Mouse (Mus musculus) thymus, postnatal 4 days (tissue): ENCODE results near the gene Cpa4.
A peak's percentile ranks its signal among the peaks of the same experiment; 100 is the strongest.

Source experiments
- DNase-seq: peaks from one replicate; pipeline ENCODE4 v3.0.0; 2021

The Cpa4 gene

DNA sequence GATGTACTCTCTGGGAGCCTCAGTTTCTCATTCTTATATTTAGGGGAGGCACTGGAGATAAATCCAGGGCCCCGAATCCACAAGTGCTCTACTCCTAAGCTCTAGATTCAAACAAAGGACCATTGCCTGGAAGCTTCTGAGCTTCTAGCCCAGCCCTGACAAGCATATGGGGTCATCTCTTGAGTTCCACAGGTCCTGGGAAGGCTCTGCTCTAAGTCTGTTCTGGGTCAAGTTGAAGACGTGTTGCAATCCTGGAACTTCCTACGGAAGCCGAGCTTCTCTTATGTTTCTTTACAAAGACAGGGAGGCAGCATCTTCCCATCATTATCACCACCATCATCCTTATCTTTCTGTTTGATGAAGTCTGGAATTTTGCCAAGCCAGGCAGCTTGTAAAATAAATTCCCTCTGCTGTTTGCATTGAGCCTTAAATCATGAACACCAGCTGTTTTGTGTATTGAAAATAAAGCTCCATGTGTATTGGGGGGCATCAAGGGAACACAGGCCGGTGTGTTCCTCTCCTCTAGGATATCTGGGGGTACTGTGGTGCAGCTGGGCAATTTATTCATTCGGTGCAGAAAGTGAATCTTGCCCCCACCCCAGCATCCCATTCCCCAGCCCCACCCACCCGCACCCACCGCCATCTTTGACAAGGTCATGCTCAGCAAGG lies 28.2 kb downstream of the Cpa4 start:
- no peak for DNase-seq

GRCm38 (mm10) chr6:30600033-30600432 lies 31.9 kb downstream of the Cpa4 start:
- no peak for DNase-seq

DNA sequence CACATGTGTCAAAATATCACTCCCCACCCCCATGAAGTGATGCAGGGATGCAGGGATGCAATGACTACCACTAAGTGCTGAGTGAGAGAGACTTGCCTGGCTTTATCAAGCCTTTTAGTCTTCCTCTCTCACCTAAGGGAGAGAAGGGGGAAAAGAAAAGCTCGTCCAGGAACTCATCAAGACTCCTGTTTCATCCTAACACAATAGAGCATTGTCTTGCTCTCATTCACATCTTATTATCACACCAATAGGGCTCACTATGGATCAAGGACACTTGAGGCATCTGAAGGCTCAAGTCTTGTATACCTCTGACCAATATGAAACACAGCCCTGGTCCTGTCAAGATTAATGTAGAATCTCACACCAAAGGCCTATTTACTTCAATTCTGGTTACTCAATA lies 32.8 kb downstream of the Cpa4 start:
- no peak for DNase-seq

DNA sequence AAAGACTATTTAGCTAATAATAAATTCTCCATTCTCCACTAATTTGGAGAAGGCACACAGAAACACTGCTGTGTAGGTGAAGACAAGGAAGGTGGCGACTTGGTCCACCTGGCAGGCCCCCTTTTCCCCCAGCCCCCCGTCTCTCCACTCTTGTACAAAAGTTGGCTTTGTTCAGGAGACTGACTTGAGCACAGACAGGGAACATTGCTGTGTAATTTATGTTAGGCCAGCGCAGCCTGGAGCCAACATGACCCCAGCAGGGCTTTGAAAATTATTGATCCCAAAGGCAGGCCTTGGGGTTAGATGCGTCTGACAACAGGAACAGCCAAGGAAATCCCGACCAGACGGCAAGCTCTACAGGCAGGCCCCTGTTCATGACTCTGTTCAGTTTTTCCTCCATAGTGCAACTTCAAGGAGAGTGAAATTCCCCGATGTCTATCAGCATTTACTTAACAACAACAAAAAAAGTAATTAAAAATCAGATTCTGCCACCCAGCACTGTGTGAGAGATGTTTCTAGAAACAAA lies 36.2 kb downstream of the Cpa4 start:
- DNase-seq: no peak

GRCm38 (mm10) chr6:30605111-30605510 lies 36.9 kb downstream of the Cpa4 start:
- DNase-seq: no peak

GRCm38 (mm10) chr6:30605672-30606071 lies 37.5 kb downstream of the Cpa4 start:
- DNase-seq: no peak

DNA sequence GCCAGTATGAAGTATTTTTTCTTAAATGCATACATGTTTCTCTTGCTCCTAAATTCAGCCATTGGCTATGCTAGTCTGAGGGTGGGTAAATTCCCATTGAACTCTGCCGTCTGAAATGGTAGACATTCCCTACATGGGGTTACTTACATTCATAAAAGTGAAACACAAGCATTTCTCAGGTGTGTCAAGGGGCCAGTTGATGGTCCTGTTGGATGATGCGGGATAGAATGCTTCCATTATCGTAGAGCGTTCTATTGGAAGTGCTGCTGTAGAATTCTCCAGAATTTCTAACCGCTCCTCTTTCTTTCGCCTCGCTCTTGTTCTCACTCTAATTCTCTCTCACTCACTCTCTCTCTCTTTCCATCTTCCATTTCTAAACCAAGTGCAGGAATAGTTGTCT lies 42.5 kb downstream of the Cpa4 start, which contains the start of gene Cpa5:
Gene Cpa5, plus strand, starts transcription at position 301 of the 400 bp plus-strand sequence.
- DNase-seq: no peak

DNA sequence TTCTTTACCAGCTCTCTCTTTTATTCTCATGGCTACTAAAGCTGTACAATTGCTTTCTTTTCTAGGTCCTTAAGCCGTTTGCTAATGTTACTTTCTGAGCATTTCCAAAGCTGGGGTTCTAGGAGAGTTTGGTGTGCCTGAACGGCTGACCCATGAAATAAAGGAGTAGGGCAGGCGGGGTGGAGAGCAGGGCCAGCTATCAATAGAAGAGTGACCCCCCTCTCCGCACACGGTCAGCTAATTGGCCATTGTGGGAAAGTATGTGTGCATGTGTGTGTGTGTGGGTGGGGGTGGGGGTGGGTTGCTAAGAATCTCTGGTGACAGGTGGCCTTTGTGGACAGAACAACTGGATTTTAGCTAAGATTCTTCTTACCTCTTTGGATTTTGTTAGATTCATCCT lies 43.0 kb downstream of the Cpa4 start:
- no peak for DNase-seq

GRCm38 (mm10) chr6:30614251-30614650 lies 46.1 kb downstream of the Cpa4 start:
- DNase-seq: no peak

DNA sequence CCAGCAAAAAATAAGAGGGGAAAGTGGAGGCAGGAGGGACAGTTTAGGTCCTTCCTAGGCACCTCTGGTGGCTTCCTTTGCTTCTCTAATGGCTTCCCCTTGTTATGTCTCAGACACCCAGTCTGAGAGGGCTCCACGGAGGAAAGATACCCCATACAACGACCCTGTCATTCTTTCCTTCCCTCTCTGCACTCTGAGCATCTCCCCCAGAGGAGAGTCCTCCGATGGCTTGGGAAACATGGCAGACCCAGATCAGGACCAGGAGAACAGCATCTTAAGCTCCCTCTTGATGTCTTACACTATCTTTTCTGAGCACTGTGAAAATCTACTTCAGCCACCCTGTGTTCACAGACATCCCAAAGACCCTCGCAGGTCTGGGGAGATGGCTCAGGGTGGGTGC lies 47.6 kb downstream of the Cpa4 start:
- DNase-seq: no peak

DNA sequence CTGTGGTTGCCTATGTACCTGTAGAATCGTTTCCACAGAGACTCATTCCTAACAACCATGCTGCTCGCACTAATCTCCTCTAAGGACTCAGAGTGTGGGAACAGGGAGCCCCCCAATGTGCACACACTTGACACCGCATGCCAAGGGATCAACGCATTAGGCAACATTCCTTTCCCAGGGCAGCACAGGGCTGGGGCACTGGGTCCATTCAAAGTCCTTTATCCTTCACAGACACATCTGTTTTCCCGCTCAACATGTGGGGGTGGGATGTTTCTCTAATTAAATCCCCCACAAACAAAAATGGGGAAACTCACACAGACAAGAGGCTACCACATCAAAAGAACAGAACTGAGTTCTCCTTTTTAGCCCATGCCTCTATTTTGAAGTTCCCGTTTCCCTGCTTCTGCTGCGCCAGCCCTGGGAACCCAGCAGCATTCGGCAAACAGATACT lies 48.3 kb downstream of the Cpa4 start:
- DNase-seq: no peak

GRCm38 (mm10) chr6:30617020-30617958 lies 49.1 kb downstream of the Cpa4 start:
- DNase-seq: peak; percentile 27

GRCm38 (mm10) chr6:30617959-30618590 lies 49.9 kb downstream of the Cpa4 start:
- peak; percentile 21 for DNase-seq

DNA sequence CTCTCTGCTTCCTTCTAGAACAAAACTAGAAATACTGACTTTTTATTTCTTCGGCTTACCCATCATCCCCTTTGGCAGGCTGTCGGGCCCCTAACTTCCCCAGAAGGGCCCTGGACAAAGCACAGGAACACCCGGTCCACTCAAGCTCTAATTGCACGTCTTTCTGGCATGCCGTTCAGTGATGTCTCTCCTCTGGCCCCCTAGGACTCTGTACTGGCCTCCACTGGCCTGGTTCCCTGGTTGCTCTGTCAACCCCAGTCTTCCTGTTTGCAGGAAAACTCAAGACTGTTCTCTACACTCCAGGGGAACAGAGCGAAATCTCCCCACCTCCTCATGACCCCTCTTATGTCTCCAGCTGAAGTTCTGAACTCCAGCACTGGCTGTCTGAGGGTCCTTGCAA lies 50.6 kb downstream of the Cpa4 start:
- no peak for DNase-seq

GRCm38 (mm10) chr6:30619606-30620005 lies 51.4 kb downstream of the Cpa4 start:
- DNase-seq: no peak

GRCm38 (mm10) chr6:30620591-30620990 lies 52.4 kb downstream of the Cpa4 start:
- no peak for DNase-seq

DNA sequence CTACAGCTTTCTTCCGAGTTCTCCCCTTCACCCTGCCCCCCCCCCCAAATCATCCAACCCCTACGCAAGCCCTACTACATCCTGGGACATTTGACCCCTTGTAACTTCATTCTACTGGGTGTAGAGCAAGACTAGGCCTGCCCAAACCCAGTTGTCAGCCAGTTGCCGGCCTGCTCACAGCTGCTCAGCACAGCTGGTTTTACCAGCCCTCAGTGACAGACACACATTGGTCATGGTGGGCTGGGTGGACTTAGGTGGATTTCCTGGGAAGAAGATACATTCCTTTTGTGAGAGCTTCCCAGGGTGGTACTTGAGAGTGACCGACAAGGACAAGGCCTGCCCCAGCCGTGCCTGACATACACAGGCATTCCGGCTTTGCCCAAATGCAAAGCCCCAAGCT lies 52.8 kb downstream of the Cpa4 start:
- DNase-seq: no peak

- no peak for DNase-seq
Measured at GRCm38 (mm10) chr6:30621986-30622389, 53.8 kb downstream of the Cpa4 start.

GRCm38 (mm10) chr6:30624763-30625162 lies 56.6 kb downstream of the Cpa4 start:
- DNase-seq: no peak

DNA sequence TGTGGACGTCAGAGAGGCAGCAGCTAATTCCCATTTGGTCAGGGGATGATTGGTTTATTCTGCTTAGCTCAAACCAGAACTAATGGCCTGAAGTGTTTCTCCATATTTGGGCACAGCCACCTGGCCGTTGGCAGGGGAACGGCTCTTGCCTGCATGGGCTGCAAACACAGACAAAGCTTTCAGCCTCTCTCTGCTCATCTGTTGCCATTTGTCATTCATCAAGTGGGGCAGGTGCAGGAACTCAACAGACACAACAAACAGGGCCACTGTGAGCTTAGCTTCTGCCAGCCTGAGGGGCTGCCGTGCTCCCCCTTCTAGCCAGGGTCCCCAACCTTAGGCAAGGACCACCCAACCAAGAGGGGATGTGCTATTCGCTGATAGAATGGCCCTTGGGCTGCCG lies 60.0 kb downstream of the Cpa4 start:
- no peak for DNase-seq

DNA sequence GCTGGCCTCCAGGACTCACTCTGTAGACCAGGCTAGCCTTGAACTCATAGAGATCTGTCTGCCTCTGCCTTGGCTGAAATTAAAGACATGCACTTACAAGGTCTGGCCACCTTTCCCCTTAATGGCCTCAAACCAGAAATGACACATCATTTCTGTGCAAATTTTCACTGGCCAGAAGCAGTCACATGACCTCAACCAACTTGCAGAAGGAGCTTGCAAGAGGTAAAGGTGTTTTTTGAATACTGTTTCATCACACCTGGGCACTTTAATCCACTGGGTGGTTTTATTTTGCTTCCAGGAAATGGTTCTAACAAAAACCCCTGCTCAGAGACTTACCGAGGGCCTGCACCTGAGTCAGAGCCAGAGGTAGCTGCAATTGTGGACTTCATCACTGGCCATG lies 61.8 kb downstream of the Cpa4 start:
- no peak for DNase-seq

GRCm38 (mm10) chr6:30635361-30635862 lies 67.2 kb downstream of the Cpa4 start:
- no peak for DNase-seq

DNA sequence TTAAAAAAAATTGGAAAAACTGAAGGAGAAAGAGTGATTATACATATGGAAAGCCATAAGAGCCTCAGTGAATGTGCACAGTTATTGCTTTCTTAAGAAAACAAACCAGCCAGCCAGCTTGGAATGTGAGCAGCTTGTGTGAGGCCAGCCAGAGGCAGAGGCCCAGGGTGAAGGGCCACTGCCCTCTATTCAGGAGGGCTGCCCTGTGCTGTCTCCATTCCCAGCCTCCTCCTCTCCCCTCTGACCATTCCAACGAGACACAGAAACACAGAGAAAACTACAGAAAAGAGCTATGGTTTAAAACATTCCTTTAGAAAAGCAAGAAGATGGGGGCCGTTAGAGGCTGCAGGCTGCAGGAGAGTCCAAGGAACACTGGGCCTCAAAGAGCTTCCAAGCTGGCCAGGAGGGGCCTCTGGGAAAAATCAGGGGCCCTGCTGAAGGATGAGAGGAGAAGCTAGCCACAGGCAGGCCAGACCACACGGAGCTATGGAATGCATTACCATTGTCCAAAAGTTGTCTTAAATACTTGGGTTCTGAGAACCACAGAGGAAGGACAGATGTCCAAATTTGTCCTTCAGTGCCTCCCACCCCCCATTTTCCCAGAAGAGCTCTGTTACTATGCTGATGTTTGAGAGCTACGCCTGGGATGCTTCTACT lies 68.1 kb downstream of the Cpa4 start:
- no peak for DNase-seq
